Mouse (Mus musculus) G1E (cell line): ENCODE data around the gene Pex14.
"Not testable (repeated sequence)": the region's sequence is repeated elsewhere in the genome, so short reads cannot be mapped to it uniquely, and the experiment has no call there.

Experiments used
- CTCF ChIP-seq: IDR thresholded peaks from 2 replicates; pipeline ENCODE4 v1.5.1; 2012; ENCODE audit warnings: low read depth, low read length, inconsistent platforms, mixed read lengths
- GATA1 ChIP-seq: IDR thresholded peaks from 2 replicates; pipeline ENCODE4 v1.6.1; 2012; ENCODE audit warnings: borderline replicate concordance, low read length, inconsistent platforms, mixed read lengths
- POLR2AphosphoS5 ChIP-seq: IDR thresholded peaks from 2 replicates; pipeline ENCODE4 v1.6.1; 2012; ENCODE audit warnings: low read depth, low read length, inconsistent platforms; ENCODE audit not compliant: insufficient replicate concordance
- TAL1 ChIP-seq: conservative IDR thresholded peaks from 2 replicates; pipeline ENCODE4 v1.6.1; 2012; ENCODE audit warnings: low read depth, low read length, inconsistent platforms, mixed read lengths

DNA sequence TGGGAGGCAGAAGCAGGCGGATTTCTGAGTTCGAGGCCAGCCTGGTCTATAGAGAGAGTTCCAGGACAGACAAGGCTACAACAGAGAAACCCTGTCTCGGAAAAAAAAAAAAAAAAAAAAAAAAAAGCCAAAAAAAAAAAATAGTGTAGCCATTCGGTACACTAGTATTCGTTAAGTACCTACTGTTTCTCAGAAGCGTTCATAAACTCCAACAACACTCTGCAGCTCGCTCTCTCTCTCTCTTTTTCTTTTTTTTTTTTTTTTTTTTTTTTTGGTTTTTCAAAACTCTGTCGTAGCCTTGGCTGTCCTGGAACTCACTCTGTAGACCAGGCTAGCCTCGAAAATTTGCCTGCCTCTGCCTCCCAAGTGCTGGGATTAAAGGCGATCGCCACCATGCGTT, 773 bp upstream of the Pex14 start:
- TF ChIP-seq CTCF, GATA1, TAL1, POLR2AphosphoS5: not testable (repeated sequence)
